Mouse (Mus musculus) thymus, adult 2 months (tissue): Measurements from ENCODE around the gene Arx.

Source experiments
- CTCF ChIP-seq: fragments of 200-500 bp; IDR thresholded peaks from 2 replicates; pipeline ENCODE4 v1.5.1; 2012; ENCODE audit warnings: mild to moderate bottlenecking, control low read depth, low read length, moderate library complexity, borderline replicate concordance; ENCODE audit not compliant: control insufficient read depth, poor library complexity, insufficient read depth; ENCODE audit errors: extremely low read depth
- POLR2A ChIP-seq: fragments of 200-500 bp; IDR thresholded peaks from 2 replicates; pipeline ENCODE4 v1.6.1; 2012; ENCODE audit warnings: mild to moderate bottlenecking, low read length, control low read depth, moderate library complexity; ENCODE audit not compliant: control insufficient read depth, poor library complexity, insufficient read depth; ENCODE audit errors: extremely low read depth

DNA sequence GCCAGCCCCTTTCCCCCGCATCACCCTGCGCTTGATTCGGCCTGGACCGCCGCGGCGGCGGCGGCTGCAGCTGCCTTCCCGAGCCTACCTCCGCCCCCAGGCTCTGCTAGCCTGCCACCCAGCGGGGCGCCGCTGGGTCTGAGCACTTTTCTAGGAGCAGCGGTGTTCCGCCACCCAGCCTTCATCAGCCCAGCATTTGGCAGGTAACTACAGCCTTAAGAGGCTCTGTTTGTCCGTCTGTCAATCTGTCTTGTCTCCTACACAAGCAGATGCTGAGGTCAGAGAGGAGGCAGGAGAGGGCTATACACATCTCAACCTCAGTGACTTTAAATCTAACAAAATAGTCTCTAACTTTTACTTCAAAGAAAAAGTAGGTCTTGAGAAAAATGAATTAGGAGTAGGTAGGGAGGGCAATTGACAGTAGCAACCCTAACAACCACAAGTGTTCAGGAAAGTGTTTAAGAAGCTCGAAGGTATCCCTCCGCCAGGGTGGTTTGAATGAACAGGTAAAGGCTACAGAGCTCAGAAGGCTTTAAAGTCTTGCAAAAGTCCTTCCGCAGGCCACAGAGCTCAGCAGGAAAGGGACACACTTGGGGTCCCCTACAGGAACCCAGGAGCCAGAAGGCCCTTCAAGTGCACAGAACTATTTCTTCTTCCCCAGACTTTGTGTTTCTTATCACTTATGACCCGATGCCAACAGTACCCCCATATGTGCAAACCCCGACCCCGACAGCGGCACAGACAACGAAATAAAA lies 8.7 kb downstream of the Arx start:
- TF ChIP-seq POLR2A (no peak), CTCF (no peak)
